Mouse (Mus musculus) ES-E14 (cell line): ENCODE measurements around the gene Zfp362. TPM values are rescaled to one million over a fixed set of nuclear protein-coding genes. Genes with fewer than 3 reads are reported as not detected.

Experiments used
- DNase-seq: peaks from one replicate; pipeline ENCODE4 v3.0.0-alpha.2; 2013; ENCODE audit warnings: low read depth, low spot score
- H3K27ac ChIP-seq: 2 replicates; pipeline ENCODE4 v1.5.1; 2012; ENCODE audit warnings: low read depth, mild to moderate bottlenecking, low read length, moderate library complexity, mixed read lengths; ENCODE audit not compliant: poor library complexity, insufficient read depth, severe bottlenecking
- H3K36me3 ChIP-seq: 2 replicates; pipeline ENCODE4 v1.6.1; 2012; ENCODE audit warnings: mild to moderate bottlenecking, low read length, moderate library complexity, mixed read lengths; ENCODE audit not compliant: control insufficient read depth, poor library complexity, insufficient read depth, severe bottlenecking
- H3K4me1 ChIP-seq, 2 experiments: fragments of 150-350 bp in 1 of 2; sonication (generic) in 1 of 2; 2 replicates each; pipeline ENCODE4 v1.6.1; 2012; ENCODE audit warnings: low read length in 2 of 2, mild to moderate bottlenecking in 1 of 2, mixed read lengths in 1 of 2; ENCODE audit not compliant: control insufficient read depth in 2 of 2, insufficient read depth in 2 of 2, poor library complexity in 1 of 2
- H3K4me3 ChIP-seq, 2 experiments: fragments of 150-350 bp in 1 of 2; sonication (generic) in 1 of 2; 2 replicates each; pipeline ENCODE4 v1.5.1; 2012; ENCODE audit warnings: low read length in 2 of 2, low read depth in 1 of 2, mild to moderate bottlenecking in 1 of 2, mixed read lengths in 1 of 2; ENCODE audit not compliant: insufficient read depth in 1 of 2, poor library complexity in 1 of 2, severe bottlenecking in 1 of 2
- H3K9ac ChIP-seq: 2 replicates; pipeline ENCODE4 v1.6.1; 2012; ENCODE audit warnings: low read depth, mild to moderate bottlenecking, low read length, mixed read lengths; ENCODE audit not compliant: poor library complexity, insufficient read depth, severe bottlenecking
- H3K9me3 ChIP-seq: fragments of 150-350 bp; sonication (generic); 2 replicates; pipeline ENCODE4 v1.6.1; 2012; ENCODE audit warnings: low read depth, mild to moderate bottlenecking, low read length; ENCODE audit not compliant: control insufficient read depth, insufficient read depth
- CHD2 ChIP-seq: IDR thresholded peaks from 2 replicates; pipeline ENCODE4 v1.6.1; 2014; ENCODE audit warnings: mild to moderate bottlenecking, low read depth, low read length, inconsistent platforms
- HCFC1 ChIP-seq: IDR thresholded peaks from 2 replicates; pipeline ENCODE4 v1.6.1; 2012; ENCODE audit warnings: low read length, inconsistent platforms, borderline replicate concordance; ENCODE audit not compliant: insufficient read depth
- MAFK ChIP-seq: IDR thresholded peaks from 2 replicates; pipeline ENCODE4 v1.6.1; 2014; ENCODE audit warnings: mild to moderate bottlenecking, low read depth, low read length, inconsistent platforms; ENCODE audit not compliant: insufficient read depth
- ZC3H11A ChIP-seq: IDR thresholded peaks from 2 replicates; pipeline ENCODE4 v1.6.1; 2012; ENCODE audit warnings: low read depth, mild to moderate bottlenecking, inconsistent platforms, low read length, borderline replicate concordance
- ZNF384 ChIP-seq: IDR thresholded peaks from 2 replicates; pipeline ENCODE4 v1.6.1; 2012; ENCODE audit warnings: low read depth, low read length, inconsistent platforms
- in situ Hi-C, 2 experiments: fragments of 600-800 bp; cut with MboI; formaldehyde crosslinking; loops; one replicate each; pipeline ENCODE4 v1.15.1; 2025; ENCODE audit warnings: low sequenced_read_pairs in 2 of 2, inconsistent platforms in 1 of 2; ENCODE audit not compliant: unreplicated experiment in 2 of 2
- total RNA-seq: library from RNA; depleted of rRNA; stranded (reverse); fragments of 300-350 nt; gene quantifications from 2 replicates; pipeline ENCODE4 v1.2.3, GENCODE M21; 2012

Zfp362 gene
- total RNA-seq, 1 experiment, result 1.5 TPM

DNA sequence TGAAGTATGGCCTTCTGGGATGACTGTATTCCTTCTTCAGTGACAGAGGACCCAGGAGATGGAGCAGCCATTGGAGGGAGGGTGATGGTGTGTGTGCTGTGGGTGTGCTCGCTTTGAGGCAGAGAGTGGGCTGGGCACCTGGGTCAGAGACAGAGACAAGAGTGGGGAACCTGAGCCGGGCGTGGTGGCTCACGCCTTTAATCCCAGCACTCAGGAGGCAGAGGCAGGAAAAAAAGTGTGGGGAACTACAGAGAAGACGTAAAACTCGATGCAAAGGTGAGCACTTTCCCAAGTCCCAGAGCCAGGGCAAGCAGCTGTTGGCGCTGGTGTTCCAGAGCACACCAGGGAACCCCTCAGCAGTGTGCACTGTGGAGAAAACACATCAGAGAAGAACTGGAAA, 43.8 kb upstream of the Zfp362 start:
- no peaks in the 10 kb centered on the region for H3K36me3 ChIP-seq
- TF ChIP-seq ZC3H11A (no peak), CHD2 (no peak), HCFC1 (no peak), MAFK (no peak), ZNF384 (no peak)
- no peaks in the 10 kb centered on the region for H3K9me3 ChIP-seq
- no peak for DNase-seq
- H3K4me1 ChIP-seq, result no peaks in the 10 kb centered on the region
- in situ Hi-C loops, result no loop called here
- H3K27ac ChIP-seq, result no peak overlapping the region
- no peak overlapping the region for H3K4me3 ChIP-seq
- H3K9ac ChIP-seq, result no peak overlapping the region

DNA sequence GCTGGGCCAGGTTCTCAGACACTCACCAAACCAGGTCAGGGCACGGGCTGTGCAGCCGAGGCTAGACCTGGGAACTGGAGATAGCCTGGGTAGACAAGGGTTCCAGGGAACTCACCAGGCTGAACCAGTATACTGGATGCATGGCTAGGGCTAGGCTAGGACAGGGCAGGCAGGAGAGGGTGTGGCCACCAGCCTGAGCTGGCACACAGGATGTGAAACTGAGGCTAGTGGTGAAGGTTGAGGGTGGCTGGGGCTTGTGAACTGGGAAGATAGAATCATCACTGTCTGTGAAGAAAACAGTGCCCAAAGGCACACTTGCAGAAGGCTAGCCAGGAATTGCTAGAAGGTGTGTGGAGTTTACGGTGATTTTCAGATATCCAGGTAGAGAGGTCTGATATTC, 43.1 kb upstream of the Zfp362 start:
- no peak for DNase-seq
- no peak for TF ChIP-seq ZNF384
- no peak for TF ChIP-seq HCFC1
- TF ChIP-seq ZC3H11A, result no peak
- TF ChIP-seq MAFK, result no peak
- no peak for TF ChIP-seq CHD2
- in situ Hi-C loops, result no loop called here

DNA sequence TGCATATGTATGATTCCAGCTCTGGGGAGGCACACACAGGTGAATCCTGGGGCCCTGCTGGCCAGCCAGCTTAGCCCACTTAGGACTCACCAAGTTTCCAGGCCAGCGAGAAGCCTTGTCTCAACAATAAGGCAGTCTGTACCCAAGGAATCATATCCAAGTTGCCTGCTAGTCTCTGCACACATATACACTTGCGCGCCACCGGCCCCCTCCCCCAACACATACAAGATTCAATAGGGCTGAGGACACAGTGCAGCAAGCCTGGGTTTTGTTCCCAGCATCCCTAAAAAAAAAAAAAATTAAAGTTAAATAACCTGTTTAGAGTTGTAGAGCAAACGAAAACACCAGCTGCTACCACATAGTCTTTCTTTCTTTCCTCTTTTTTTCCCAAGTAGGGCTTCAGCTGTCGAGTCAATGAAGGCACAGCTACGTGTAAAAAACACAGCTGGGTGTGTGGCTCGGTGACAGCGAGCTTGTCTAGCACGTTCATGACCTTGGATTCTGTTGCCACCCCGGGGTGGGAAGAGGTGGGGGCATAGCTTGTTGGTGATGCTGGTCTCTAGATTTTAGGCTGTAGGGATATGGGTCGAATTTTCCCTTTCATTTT, 39.6 kb upstream of the Zfp362 start:
- no peak for DNase-seq
- Histone ChIP-seq H3K4me1 (peaks cover 0 to 4% of the 10 kb centered on the region in 2 experiments; a peak in 1 of 4 replicates), H3K9me3 (no peaks in the 10 kb centered on the region; the same call in 1 of the 2 replicates), H3K36me3 (no peaks in the 10 kb centered on the region), H3K27ac (no peak overlapping the region), H3K9ac (no peak overlapping the region), H3K4me3 (no peak overlapping the region)
- in situ Hi-C loops, result no loop called here
- TF ChIP-seq ZC3H11A (no peak), CHD2 (no peak), MAFK (no peak), ZNF384 (no peak), HCFC1 (no peak)

More for the DNA sequence above, 43.1 kb upstream of the Zfp362 start:
- Histone ChIP-seq H3K4me3 (no peak overlapping the region), H3K9ac (no peak overlapping the region), H3K36me3 (no peaks in the 10 kb centered on the region), H3K4me1 (no peaks in the 10 kb centered on the region; a peak in 1 of 4 replicates), H3K9me3 (no peaks in the 10 kb centered on the region), H3K27ac (no peak overlapping the region)

DNA sequence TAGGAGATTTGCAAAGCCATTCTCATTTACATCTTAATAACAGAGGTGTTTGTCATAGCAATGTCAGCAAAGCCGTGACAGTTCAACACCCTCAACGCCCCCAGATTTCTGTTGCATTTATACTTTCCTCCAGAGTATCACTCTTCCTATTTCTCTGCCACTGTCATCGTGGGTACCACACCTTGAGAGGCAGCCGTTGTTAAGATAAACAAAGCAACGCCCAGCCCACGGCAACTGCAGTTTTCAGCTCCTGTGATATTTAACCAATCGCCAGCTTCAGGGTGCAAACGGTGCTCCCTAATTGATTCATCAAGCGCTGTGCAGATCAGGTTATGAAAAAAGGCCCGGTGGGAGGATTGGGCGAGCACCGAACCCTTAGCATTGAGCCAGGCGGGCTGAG, 38.7 kb upstream of the Zfp362 start:
- no peaks in the 10 kb centered on the region; the same call in 1 of the 2 replicates for H3K9me3 ChIP-seq
- no peak for TF ChIP-seq ZC3H11A
- no peak for TF ChIP-seq HCFC1
- TF ChIP-seq ZNF384, result no peak
- TF ChIP-seq CHD2, result no peak
- no peak for TF ChIP-seq MAFK
- peaks cover 0 to 6% of the 10 kb centered on the region in 2 experiments; a peak in 1 of 4 replicates for H3K4me1 ChIP-seq
- no peak overlapping the region for H3K4me3 ChIP-seq
- no peaks in the 10 kb centered on the region for H3K36me3 ChIP-seq
- no peak overlapping the region for H3K27ac ChIP-seq
- no peak for DNase-seq
- H3K9ac ChIP-seq, result no peak overlapping the region
- in situ Hi-C loops, result no loop called here
